Mouse (Mus musculus): Measurements from ENCODE around the gene Cdh5.

Gene Cdh5

DNA sequence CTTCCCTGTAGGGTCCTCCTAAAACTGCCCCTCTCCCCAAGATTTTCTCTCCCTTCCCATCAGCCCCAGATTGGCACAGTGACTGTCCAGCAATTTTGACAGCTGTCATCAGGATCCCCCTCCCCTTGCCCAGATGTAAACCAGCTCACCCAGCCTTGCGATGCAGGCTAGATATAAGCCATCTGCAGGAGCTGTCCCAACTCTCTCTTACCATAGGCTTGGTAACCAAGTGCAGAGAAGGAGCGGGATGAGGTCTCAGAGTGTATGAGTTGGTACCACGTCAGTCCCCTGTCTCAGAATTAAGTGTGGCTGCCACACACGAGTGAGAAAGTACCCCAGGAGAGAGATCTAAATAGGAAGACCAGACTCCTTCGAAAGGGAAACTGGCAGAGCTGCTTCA, 87.0 kb downstream of the Cdh5 start:
- no peak for DNase-seq (ENCODE audit: low read depth, low spot score)

DNA sequence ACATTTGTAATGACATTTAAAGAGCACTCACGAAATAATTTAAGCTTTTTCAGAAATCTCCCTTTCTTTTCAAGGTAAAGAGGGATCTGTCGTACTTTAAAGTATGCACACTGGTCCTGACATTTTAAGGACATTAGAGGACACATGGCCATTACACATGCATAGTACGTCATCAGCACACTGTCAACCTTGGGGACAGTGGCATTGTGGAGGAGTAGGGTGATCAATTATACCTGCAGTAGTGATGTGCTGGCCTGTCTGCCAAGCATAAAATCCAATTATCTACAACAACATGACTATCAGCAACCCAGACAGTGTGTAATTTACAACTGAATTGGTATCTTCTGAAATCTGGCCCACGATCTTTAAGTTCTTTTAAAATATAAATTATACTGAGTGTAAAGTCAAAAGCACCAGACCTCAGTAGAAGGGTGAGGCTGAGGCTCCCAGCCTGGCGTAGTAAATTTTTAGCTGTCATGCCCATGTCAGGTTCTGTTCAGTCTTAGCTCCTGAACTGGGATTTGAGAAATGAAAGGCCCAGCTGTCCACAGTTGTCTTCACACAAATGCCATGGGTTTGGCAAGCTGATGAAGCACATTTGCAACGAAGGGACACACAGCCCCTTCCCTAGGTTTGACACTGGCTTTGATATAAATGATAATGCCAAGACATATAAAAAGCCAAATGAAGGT, 89.5 kb downstream of the Cdh5 start:
- no peak for DNase-seq (ENCODE audit: low read depth, low spot score)

DNA sequence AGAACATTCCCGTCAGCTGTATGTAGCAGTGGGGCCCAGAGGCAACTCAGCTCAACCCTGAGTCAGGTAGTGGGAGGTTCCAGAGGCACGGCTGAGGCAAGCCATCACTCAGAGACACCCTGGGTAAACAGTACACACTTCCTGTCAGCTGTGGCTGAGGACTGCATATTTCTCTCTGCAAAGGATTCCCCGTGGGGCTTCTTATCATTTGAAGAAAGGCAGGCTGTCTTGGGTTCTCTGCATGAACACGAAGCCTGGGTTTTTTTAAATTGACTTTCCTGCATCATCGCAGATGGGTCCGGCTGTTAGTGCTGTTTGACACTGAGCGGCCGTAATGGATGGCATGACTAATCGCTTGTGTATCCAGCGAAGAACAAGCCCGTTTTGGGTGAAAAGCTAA, 90.1 kb downstream of the Cdh5 start:
- peak; percentile 30 for DNase-seq (ENCODE audit: low read depth, low spot score)
